Mouse (Mus musculus) heart, embryonic 11.5 days (tissue): ENCODE measurements at regions not wholly inside any gene's neighbourhood (a gene's known extent, or its start where the extent isn't known, plus 50 kb on each side); places are given as distances from the start of the nearest gene placed in this dataset.
"Not testable (repeated sequence)": the region's sequence is repeated elsewhere in the genome, so short reads cannot be mapped to it uniquely, and the experiment has no call there.

Source experiments
- ATAC-seq: fragments of 200-750 bp; cut with Nextera tagmentation; replicated peaks from 2 replicates; pipeline ENCODE4 v1.8.0; 2017; ENCODE audit warnings: moderate library complexity; ENCODE audit not compliant: insufficient number of reproducible peaks, low FRiP score, low TSS enrichment
- H3K27ac ChIP-seq: fragments of 300-500 bp; sonication (generic); 2 replicates; pipeline ENCODE4 v1.5.1; 2014; ENCODE audit warnings: mild to moderate bottlenecking, low read depth, low read length
- H3K27me3 ChIP-seq: fragments of 300-500 bp; sonication (generic); 2 replicates; pipeline ENCODE4 v1.6.1; 2014; ENCODE audit warnings: mild to moderate bottlenecking, low read length, mixed read lengths; ENCODE audit not compliant: control insufficient read depth, insufficient read depth
- H3K36me3 ChIP-seq: fragments of 300-500 bp; sonication (generic); 2 replicates; pipeline ENCODE4 v1.6.1; 2014; ENCODE audit warnings: mild to moderate bottlenecking, low read length, moderate library complexity, mixed read lengths; ENCODE audit not compliant: control insufficient read depth, insufficient read depth
- H3K4me1 ChIP-seq: fragments of 300-500 bp; sonication (generic); 2 replicates; pipeline ENCODE4 v1.6.1; 2014; ENCODE audit warnings: low read length; ENCODE audit not compliant: control insufficient read depth, insufficient read depth
- H3K4me2 ChIP-seq: fragments of 300-500 bp; sonication (generic); 2 replicates; pipeline ENCODE4 v1.6.1; 2014; ENCODE audit warnings: mild to moderate bottlenecking, moderate library complexity
- H3K4me3 ChIP-seq: fragments of 300-500 bp; sonication (generic); 2 replicates; pipeline ENCODE4 v1.5.1; 2014; ENCODE audit warnings: low read depth, low read length
- H3K9ac ChIP-seq: fragments of 300-500 bp; sonication (generic); 2 replicates; pipeline ENCODE4 v1.6.1; 2014; ENCODE audit warnings: mild to moderate bottlenecking, low read depth, low read length, moderate library complexity
- H3K9me3 ChIP-seq: fragments of 300-500 bp; sonication (generic); replicated peaks from 2 replicates; pipeline ENCODE4 v1.6.1; 2016; ENCODE audit warnings: low read length; ENCODE audit not compliant: control insufficient read depth
- WGBS: fragments of 180-500 bp; shearing (Covaris S2); extraction: QIAGEN DNeasy Blood & Tissue Kit; methylation state at CpG from one replicate; pipeline ENCODE4 v1.1.7; 2014; ENCODE audit not compliant: insufficient replicate concordance; 5-methylcytosine and 5-hydroxymethylcytosine counted together

DNA sequence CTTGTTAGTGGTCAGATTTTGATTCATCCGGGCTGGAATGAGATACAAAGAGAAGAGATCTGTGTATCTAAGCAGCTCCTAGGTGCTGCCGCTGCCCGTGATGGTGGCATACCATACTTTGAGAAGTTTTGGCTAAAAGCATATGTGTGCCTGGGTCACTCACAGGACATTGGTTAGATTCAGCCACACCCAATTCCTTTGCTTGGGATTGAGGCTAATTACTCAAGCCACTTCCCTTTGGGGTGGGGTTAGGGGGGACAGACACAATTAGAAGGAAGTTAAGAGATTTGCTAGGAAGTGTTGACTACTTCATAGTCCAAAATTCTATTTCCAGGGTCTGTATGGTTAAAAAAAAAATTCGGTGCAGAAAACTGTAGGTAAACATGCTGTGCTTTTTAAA lies 97.9 kb upstream of the Klf4 start:
- H3K9me3 ChIP-seq, H3K27ac ChIP-seq, H3K4me2 ChIP-seq, H3K4me1 ChIP-seq, H3K9ac ChIP-seq, H3K4me3 ChIP-seq, H3K36me3 ChIP-seq, H3K27me3 ChIP-seq, ATAC-seq: not testable (repeated sequence)
- 87% methylated on average over 4 of the region's 4 CpGs for WGBS

DNA sequence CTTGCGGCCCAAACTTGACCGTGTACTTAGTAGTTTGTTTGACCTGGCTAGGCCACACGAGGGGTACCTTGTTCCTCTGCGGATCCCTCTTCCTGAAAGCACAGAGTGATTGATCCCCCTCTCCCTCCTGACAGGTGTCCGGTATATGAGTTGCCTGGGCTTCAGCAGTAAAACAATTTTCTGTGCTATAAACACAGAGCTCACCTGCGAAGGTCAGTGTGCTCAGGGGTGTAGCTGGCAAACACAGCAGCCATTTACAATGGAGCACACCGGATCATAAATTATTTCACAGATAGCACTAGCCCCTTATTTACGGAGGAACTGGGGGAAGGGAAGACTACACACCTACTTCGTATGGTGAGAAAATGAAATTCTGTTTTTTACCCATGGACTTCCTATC lies 92.5 kb upstream of the Klf4 start:
- no peaks in the 10 kb centered on the region for H3K4me1 ChIP-seq
- WGBS, result 87% methylated on average over 9 of the region's 9 CpGs

DNA sequence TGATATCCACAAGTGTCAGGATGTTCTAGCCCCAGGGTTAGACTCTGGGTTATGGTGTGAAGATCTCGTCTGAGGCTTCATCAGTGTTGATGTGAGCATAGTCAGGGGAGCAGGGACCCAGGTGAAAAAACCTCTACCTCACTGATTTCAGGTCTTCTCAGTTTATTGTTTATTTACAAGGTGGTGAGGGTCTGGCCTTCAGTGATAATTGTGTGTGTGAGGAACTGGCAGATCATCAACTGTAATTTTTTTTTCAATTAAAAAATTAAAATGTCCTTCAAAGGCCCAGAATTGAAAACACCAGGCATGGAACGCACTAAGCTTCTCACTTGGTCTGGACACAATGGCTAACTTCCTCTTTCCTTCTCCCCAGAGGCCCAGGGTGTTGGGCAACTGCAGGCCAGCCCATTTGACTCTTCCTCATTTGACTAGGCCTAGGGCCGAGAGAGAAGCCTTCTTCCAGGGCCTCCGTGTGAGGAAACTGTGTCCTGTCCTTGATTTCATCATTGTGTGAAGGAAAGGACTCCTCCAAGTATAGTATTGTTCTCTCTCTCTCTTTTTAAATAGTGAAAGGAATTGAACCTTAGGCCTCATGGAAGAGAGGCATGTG lies 91.0 kb upstream of the Klf4 start:
- Histone ChIP-seq H3K4me2 (no peak overlapping the region), H3K4me3 (no peak overlapping the region), H3K27ac (no peak overlapping the region), H3K9me3 (no peaks in the 10 kb centered on the region), H3K9ac (no peak overlapping the region), H3K4me1 (no peaks in the 10 kb centered on the region), H3K36me3 (no peaks in the 10 kb centered on the region), H3K27me3 (no peaks in the 10 kb centered on the region)
- ATAC-seq, result no peak
- WGBS, result 64% methylated on average over 4 of the region's 4 CpGs

More for the DNA sequence above, 92.5 kb upstream of the Klf4 start:
- Histone ChIP-seq H3K4me2 (no peak overlapping the region), H3K4me3 (no peak overlapping the region), H3K36me3 (no peaks in the 10 kb centered on the region), H3K27ac (no peak overlapping the region), H3K9me3 (no peaks in the 10 kb centered on the region), H3K9ac (no peak overlapping the region), H3K27me3 (no peaks in the 10 kb centered on the region)
- no peak for ATAC-seq

DNA sequence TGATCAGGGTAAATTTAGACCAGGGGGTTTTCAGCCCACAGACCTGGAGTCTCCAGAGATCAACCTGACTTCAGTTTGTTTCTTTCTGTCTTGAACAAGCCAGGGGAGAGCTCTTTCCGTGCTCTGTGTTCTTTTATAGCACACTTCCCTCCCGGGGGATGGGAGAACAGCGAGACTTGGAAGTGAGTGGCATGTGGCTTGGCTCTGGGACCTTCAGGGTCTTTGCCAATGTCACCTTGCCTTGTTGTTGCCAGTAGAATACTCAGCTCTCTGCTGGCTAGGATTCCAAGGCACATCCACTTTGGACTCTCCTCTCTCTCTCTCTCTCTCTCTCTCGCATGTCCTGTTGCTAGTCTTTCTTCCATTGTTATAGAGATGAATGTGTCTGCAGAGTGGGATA lies 90.4 kb upstream of the Klf4 start:
- H3K36me3 ChIP-seq, result no peaks in the 10 kb centered on the region
- 53% methylated on average over 4 of the region's 4 CpGs for WGBS
- H3K4me2 ChIP-seq, result no peak overlapping the region
- no peaks in the 10 kb centered on the region for H3K4me1 ChIP-seq
- H3K9me3 ChIP-seq, result no peaks in the 10 kb centered on the region
- no peaks in the 10 kb centered on the region for H3K27me3 ChIP-seq
- no peak overlapping the region for H3K9ac ChIP-seq
- no peak overlapping the region for H3K27ac ChIP-seq
- ATAC-seq, result no peak
- H3K4me3 ChIP-seq, result no peak overlapping the region

DNA sequence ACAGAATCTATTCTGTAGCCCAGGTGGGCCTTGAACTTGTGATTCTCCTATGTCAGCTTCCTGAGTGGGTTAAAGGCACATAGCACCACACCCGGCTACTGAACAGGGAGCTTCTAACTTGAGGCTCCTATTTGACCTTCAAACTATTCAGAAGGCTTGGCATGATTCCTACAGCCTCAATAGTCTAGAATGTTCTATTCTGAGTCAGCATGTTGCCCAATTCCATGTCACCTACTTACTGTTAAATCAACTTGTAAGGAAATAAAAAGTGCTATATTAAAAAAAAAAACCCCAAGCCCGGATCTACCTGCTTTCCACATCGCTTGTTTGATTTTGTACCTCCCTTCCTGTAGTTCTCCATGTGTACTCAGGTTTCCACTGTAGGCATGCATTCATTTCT lies 87.6 kb upstream of the Klf4 start:
- ATAC-seq, result no peak
- no peaks in the 10 kb centered on the region for H3K27me3 ChIP-seq
- no peak overlapping the region for H3K4me2 ChIP-seq
- H3K9ac ChIP-seq, result no peak overlapping the region
- 72% methylated on average over 3 of the region's 3 CpGs for WGBS
- no peaks in the 10 kb centered on the region for H3K36me3 ChIP-seq
- no peaks in the 10 kb centered on the region for H3K9me3 ChIP-seq
- H3K4me1 ChIP-seq, result no peaks in the 10 kb centered on the region
- H3K27ac ChIP-seq, result no peak overlapping the region
- no peak overlapping the region for H3K4me3 ChIP-seq

DNA sequence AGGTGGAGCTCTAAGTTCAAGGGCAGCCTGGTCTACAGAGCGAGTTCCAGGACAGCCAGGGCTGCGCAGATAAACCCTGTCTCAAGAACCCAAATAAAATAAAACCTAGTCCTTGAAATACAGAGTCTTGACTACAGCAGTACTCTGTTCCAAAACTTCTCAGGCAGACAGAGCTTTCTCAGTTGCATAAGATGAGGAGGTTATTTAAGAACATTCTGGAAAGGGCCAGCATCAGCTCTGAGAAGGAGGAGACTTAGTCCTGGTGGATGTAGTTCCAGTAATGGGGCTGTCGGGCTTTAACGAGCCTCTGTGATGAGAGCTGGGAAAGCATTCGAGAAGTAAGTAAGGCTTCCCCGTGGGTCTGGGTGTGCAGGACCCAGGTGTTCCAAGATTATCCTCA lies 83.5 kb upstream of the Klf4 start:
- H3K9me3 ChIP-seq, result no peaks in the 10 kb centered on the region
- H3K27me3 ChIP-seq, result no peaks in the 10 kb centered on the region
- no peak for ATAC-seq
- no peaks in the 10 kb centered on the region for H3K4me1 ChIP-seq
- no peak overlapping the region for H3K4me3 ChIP-seq
- WGBS, result 73% methylated on average over 6 of the region's 6 CpGs
- no peaks in the 10 kb centered on the region for H3K36me3 ChIP-seq
- no peak overlapping the region for H3K4me2 ChIP-seq
- H3K27ac ChIP-seq, result no peak overlapping the region
- H3K9ac ChIP-seq, result no peak overlapping the region

DNA sequence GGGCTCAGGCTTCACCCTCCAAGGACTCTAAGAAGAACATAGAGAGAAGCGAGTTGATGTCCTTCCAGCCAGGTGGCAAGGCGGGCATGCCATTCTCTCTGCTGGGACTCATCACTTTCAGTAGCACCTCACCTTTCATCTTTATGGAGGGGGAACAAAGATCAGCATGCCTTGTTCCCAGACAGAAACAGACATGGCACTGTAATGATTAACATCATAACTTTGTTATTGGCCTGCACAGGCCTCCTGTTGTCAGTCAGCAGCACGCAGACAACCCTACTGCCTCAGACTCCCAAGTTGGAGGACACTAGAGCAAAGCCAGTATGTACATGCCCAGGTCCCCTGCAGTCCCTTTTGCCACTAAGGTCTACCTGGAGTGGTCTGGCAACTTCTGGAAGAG lies 81.3 kb upstream of the Klf4 start:
- H3K4me1 ChIP-seq, result no peaks in the 10 kb centered on the region
- no peaks in the 10 kb centered on the region for H3K9me3 ChIP-seq
- H3K27me3 ChIP-seq, result no peaks in the 10 kb centered on the region
- no peak overlapping the region for H3K27ac ChIP-seq
- H3K36me3 ChIP-seq, result no peaks in the 10 kb centered on the region
- 73% methylated on average over 3 of the region's 3 CpGs for WGBS
- H3K4me3 ChIP-seq, result no peak overlapping the region
- ATAC-seq, result no peak
- no peak overlapping the region for H3K9ac ChIP-seq
- no peak overlapping the region for H3K4me2 ChIP-seq

DNA sequence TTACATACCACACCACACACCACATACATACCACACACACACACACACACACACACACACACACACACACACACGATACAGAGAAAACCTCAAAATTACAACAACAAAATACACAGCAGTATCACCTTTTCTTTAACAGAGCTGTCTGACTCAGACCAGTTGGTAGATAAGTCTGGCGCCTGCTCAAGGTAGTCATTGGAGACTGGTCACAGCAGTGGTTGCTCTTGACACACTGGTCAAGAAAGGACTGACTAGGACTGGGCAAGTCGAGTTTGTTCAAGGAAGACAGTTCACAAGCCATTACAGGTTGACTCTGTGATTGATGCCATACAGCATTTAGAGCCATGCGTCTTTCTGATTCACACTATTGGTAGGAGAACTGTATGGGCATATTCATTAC lies 78.7 kb upstream of the Klf4 start:
- Histone ChIP-seq H3K4me3 (no peak overlapping the region), H3K27me3 (0 out of 2 replicates have a peak, but pooled peaks cover 3% of the 10 kb centered on the region), H3K4me1 (no peaks in the 10 kb centered on the region), H3K36me3 (no peaks in the 10 kb centered on the region), H3K9ac (no peak overlapping the region), H3K27ac (no peak overlapping the region), H3K9me3 (no peaks in the 10 kb centered on the region), H3K4me2 (no peak overlapping the region)
- ATAC-seq, result no peak
- WGBS, result 83% methylated on average over 4 of the region's 4 CpGs

DNA sequence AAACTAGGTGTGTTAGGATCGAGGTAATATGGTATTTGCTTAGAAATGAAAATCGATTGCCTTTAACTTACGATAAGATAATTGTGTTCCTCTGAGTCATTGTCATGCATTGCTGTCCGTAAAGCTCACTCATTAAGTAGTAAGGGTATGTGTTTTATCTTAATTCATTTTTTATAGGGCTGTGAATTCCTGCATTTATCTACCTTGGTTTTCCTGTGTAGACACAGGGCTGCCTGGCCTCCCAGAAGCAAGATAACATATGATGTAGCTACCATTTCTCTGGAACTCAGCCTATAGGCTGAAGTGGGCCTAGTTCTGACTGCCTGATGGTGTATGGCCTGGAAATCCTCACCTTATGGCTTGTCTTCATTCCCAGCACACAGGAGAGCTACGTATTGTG lies 76.9 kb upstream of the Klf4 start:
- Histone ChIP-seq H3K9ac (no peak overlapping the region), H3K4me2 (no peak overlapping the region), H3K27me3 (peaks cover 5% of the 10 kb centered on the region; the same call in 1 of the 2 replicates), H3K27ac (no peak overlapping the region), H3K4me3 (no peak overlapping the region), H3K9me3 (no peaks in the 10 kb centered on the region), H3K36me3 (no peaks in the 10 kb centered on the region), H3K4me1 (no peaks in the 10 kb centered on the region)
- ATAC-seq, result no peak
- 74% methylated on average over 5 of the region's 5 CpGs for WGBS
